Mouse (Mus musculus) myocyte (in vitro differentiated cells): ENCODE results near the gene Zcchc8.

Experiments
- E2F4 ChIP-seq: IDR thresholded peaks from one replicate; pipeline ENCODE4 v1.6.1; 2011; ENCODE audit warnings: mild to moderate bottlenecking, control low read depth, moderate library complexity; ENCODE audit not compliant: insufficient read depth
- MYOD1 ChIP-seq, 3 experiments: IDR thresholded peaks; one replicate each; pipeline ENCODE4 v1.6.1; 2011; ENCODE audit warnings: control low read depth in 2 of 3, low read depth in 2 of 3, mild to moderate bottlenecking in 2 of 3, moderate library complexity in 1 of 3; ENCODE audit not compliant: insufficient read length in 2 of 3, control insufficient read depth in 1 of 3
- POLR2A ChIP-seq: IDR thresholded peaks from one replicate; pipeline ENCODE4 v1.6.1; 2011; ENCODE audit warnings: low read depth, mild to moderate bottlenecking, control low read depth, moderate library complexity; ENCODE audit not compliant: insufficient read length
- POLR2AphosphoS2 ChIP-seq: IDR thresholded peaks from one replicate; pipeline ENCODE4 v1.6.1; 2011; ENCODE audit warnings: low read depth, control low read depth; ENCODE audit not compliant: insufficient read length
- USF1 ChIP-seq: IDR thresholded peaks from one replicate; pipeline ENCODE4 v1.6.1; 2011; ENCODE audit warnings: low read depth, mild to moderate bottlenecking, control low read depth, moderate library complexity

GRCm38 (mm10) chr5:123669991-123670799 is 50.7 kb downstream of the Zcchc8 start:
- TF ChIP-seq POLR2AphosphoS2: no peak
- TF ChIP-seq USF1: no peak
- no peak for TF ChIP-seq POLR2A
- no peak for TF ChIP-seq MYOD1 (IDR thresholded peaks at IDR 0.05; ENCODE audit: control insufficient read depth in 1 of 3, insufficient read length in 2 of 3, low read depth in 2 of 3)
- TF ChIP-seq E2F4: no peak
